ENCODE assay signal across 14 mouse cellular contexts in genomic region chr5:122459335-122459734, GRCm38 (mm10).
"Had no signal": no experiment of that assay in that cellular context is flagged by ENCODE, and none has a peak within 500 bp of the region (broad histone marks: within the 10 kb centered on the region; RNA-seq: fewer than 3 reads in every experiment).

No protein-coding gene starts in this region.

- H3K27me3 ChIP-seq: limb, embryonic 12.5 days; limb, embryonic 15.5 days had no signal

- H3K9ac ChIP-seq: limb, embryonic 12.5 days; limb, embryonic 15.5 days; liver, embryonic 14.5 days had no signal

- H3K9me3 ChIP-seq: limb, embryonic 12.5 days; limb, embryonic 15.5 days had no signal

- H3K4me3 ChIP-seq: limb, embryonic 12.5 days; limb, embryonic 15.5 days had no signal

- H3K4me1 ChIP-seq: limb, embryonic 12.5 days; limb, embryonic 15.5 days had no signal

- DNase-seq: kidney, postnatal 14 days; kidney, postnatal 4 days; left cerebral cortex, postnatal 4 days; lung, adult 18-20 months; lung, postnatal 14 days; lung, postnatal 4 days; midbrain, embryonic 14.5 days; thymus, adult 18-20 months; thymus, postnatal 36 days had no signal

- H3K4me2 ChIP-seq: limb, embryonic 12.5 days; limb, embryonic 15.5 days; liver, embryonic 11.5 days; midbrain, embryonic 11.5 days had no signal

- H3K27ac ChIP-seq: limb, embryonic 12.5 days; limb, embryonic 15.5 days; liver, embryonic 14.5 days had no signal
